Mouse (Mus musculus) gastrocnemius, adult 2 months (tissue): Measurements from ENCODE around the gene Ciao2a. TPM values are rescaled to one million over a fixed set of nuclear protein-coding genes. Genes with fewer than 3 reads are reported as not detected.
A peak's percentile ranks its signal among the peaks of the same experiment; 100 is the strongest.

ENCODE experiments used
- DNase-seq: peaks from one replicate; pipeline ENCODE4 v3.0.0; 2022
- H3K27ac ChIP-seq: fragments of 200-600 bp; 2 replicates; pipeline ENCODE4 v1.8.1; 2022; ENCODE audit warnings: mild to moderate bottlenecking
- H3K4me3 ChIP-seq: fragments of 200-600 bp; 2 replicates; pipeline ENCODE4 v1.8.1; 2022; ENCODE audit warnings: mild to moderate bottlenecking, moderate library complexity
- CTCF ChIP-seq: fragments of 200-600 bp; IDR thresholded peaks from 2 replicates; pipeline ENCODE4 v1.8.1; 2022; ENCODE audit warnings: antibody characterized with exemption, mild to moderate bottlenecking, moderate library complexity
- intact Hi-C: fragments of 180-260 bp; cut with DNase I; formaldehyde crosslinking; loops from one replicate; pipeline ENCODE4 v1.15.1; 2025
- total RNA-seq, 2 experiments: library from RNA; stranded (reverse); gene quantifications; 2 replicates each; pipeline ENCODE4 v1.2.3; 2021

Ciao2a gene
- total RNA-seq, 2 experiments from 2014 or later = 43.7 to 52.9 TPM

DNA sequence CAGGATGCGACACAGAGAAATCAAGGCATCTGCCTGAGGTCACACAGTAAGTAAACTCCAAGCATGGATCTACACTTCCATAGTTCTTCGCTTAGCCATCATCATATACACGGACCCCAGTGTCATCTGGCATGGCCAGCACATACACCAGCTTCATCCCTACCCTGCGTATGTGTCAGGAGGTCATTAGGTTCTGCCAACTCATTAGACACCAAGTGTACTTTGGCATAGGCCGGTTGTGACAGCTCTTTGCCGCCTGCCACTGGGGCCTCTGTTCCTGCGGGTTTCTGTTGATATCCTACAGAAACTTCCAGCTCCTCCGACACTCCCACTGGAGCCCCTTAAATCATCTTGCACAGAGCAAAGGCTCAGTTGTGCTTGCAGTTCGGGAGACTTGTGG, 27.6 kb downstream of the Ciao2a start:
- no peak for DNase-seq
- Histone ChIP-seq H3K4me3 (no peak overlapping the region), H3K27ac (no peak overlapping the region)
- no peak for TF ChIP-seq CTCF
- intact Hi-C loops = no loop called here

DNA sequence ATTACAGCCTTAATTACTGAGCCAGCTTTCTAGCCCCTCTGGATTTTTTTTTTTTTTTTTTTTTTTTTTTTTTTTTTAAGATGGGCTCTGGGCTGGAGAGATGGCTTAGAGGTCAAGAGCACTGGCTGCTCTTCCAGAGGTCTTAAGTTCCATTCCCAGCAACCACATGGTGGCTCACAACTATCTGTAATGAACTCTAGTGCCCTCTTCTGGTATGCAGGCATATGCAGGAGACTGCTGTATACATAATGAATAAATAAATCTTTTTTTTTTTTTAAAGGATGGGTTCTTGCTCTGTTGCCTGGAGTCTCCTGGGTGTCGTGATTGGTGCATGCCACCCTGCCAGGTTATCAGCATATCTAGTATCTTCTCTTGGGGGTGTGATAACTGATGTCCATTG, 29.1 kb downstream of the Ciao2a start:
- peak; percentile 39 for TF ChIP-seq CTCF
- intact Hi-C loops = no loop called here
- no peak overlapping the region for H3K27ac ChIP-seq

DNA sequence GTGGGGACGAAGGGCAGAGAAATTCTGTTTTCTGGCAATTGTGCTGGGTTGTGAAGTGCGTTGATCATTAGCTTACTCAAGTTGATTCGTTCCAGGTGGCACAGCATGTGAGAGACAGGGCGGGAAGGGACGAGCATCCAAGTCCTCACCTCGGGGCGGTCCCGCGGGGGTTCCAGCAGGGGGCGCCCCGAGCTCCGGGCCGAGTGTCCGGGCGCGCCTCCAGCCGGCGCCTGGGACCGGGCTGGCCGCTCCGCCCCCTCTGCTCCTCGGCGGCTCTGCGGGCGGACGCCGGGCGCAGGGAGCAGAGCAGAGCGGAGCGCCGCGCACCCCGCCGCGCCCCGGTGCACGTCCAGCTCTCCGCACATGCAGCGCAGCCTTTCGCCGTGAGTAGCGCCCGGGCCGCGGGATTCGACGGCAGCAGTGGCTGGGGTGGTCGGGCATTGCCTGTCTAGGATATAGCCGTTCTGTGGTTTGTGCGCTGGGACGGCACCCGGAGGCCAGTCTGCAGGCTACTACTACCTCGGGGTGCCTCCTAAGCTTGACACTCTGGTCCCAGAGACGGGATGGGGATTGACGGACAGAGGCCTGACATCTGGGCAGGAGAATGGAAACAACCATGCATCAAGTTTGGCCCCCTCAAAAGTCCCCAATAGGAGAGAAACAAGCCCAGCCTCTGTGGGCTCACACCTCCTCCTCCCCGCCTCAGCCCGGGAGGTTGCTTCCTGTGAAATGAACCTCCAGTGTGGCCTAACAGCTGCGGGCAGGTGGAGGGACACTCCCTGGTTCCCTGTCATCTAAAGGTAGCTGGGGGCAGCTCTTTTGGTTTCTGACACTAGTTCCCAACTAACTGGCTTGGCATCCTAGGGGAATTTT, 31.8 kb downstream of the Ciao2a start, which contains the start of gene Dapk2:
Gene Dapk2, plus strand, starts transcription at position 266 of the 873 bp plus-strand sequence.
- peak; percentile 96 for DNase-seq
- peak; percentile 89 for TF ChIP-seq CTCF
- intact Hi-C loops = loop anchor here (1.0 to 2.0 kb wide), 2 partner anchors 83 to 123 kb away; no protein-coding TSS in a partner anchor
- Histone ChIP-seq H3K27ac (peak within 1 kb of the TSS; percentile 93), H3K4me3 (peak within 1 kb of the TSS; percentile 87)

More for the DNA sequence above, 29.1 kb downstream of the Ciao2a start:
- H3K4me3 ChIP-seq = no peak overlapping the region
- no peak for DNase-seq

DNA sequence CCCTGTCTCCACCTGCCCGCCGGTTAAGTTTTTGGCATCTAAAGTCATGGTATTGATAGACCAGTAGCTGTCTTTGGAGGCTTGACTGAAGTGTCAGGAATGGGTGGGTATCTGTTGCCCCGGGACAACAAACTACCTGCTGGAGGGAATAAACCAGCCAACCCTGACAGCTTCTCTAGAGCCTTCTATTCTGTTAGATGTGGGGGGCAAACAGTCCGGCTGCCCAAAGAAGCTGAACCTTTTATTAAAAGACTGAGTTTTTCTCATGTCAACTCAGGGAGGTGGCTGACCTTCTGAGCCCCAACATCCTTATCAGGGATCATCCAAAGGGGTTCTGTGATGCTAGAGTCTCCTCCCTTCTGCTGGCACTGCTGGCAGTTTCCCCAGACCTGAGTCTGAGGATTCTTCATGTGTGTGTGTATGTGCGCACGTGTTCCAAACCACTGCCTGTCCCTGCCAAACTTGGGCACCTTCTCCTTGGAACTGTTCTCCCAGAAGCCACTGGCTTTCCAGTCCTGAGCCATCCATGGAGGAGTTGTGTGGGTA, 32.5 kb downstream of the Ciao2a start:
- H3K4me3 ChIP-seq = peak overlapping the region; percentile 87
- DNase-seq = no peak
- H3K27ac ChIP-seq = peak overlapping the region; percentile 93
- TF ChIP-seq CTCF = no peak
- intact Hi-C loops = loop anchor here (1.0 to 2.0 kb wide), 2 partner anchors 82 to 122 kb away; no protein-coding TSS in a partner anchor

DNA sequence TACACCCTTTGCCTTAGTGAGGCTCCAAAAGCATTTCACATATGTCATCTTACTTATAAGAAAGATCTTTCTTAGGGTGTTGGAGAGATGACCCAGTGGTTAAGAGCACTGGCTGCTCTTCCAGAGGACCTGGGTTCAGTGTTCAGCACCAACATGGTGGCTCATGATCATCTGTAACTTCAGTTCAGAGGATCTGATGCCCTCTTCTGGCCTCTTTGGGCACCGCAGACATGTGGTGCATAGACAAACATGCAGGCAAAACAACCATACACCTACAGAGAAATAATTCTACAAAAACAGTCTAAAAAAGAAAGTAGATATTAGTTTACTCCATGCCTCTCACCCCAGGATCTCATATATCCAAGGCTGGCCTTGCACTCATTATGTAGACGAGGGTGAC, 33.7 kb downstream of the Ciao2a start:
- intact Hi-C loops = loop anchor here (5.0 kb wide), 2 partner anchors 37 to 107 kb away; no protein-coding TSS in a partner anchor
- Histone ChIP-seq H3K27ac (no peak overlapping the region), H3K4me3 (no peak overlapping the region)
- DNase-seq = no peak
- TF ChIP-seq CTCF = peak; percentile 16; the same call in 1 of the 2 replicates

DNA sequence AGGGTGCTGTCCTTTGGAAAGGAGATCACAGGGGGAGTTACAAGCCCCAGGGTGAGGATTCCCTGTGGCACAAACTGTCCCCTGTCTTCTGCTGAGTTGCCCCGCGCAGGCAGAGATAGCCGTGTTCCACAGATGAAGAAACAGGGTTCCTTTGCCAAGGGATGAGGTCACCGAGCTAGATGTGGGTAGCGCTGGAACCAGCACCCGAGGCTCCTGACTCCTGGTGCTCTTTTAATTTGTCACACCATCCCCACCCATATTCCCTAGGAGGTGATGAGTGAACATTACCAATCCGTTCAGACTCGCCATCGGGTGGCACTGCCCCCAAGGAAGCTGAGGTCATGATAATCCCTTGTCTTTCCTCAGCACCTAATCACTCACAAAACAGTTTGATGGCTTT, 36.6 kb downstream of the Ciao2a start:
- peak; percentile 43 for TF ChIP-seq CTCF
- DNase-seq = peak; percentile 86
- intact Hi-C loops = loop anchor here (2.0 to 5.0 kb wide), 3 partner anchors 34 to 104 kb away; no protein-coding TSS in a partner anchor
- Histone ChIP-seq H3K4me3 (no peak overlapping the region), H3K27ac (peak overlapping the region; percentile 83)

DNA sequence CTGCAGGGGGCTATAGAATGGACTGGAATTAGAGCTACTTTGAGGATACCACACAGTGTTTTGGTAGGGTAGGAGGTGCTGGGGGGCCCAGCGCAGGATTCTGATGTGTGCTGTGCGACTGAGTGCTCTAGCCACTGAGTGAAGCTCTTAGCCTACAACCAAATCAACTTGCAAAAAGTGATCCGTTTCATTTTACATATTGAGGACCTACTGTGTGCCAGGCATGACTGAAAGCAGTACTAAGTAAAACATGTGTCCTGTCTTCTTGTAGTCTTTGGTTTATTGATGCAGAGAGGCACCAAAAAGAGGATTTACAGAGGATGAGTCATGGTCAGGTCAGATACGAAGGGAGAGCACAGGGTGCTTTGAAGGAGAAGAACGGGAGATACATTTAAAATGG, 40.8 kb downstream of the Ciao2a start:
- no peak overlapping the region for H3K27ac ChIP-seq
- no peak for DNase-seq
- no peak for TF ChIP-seq CTCF
- intact Hi-C loops = no loop called here
- no peak overlapping the region for H3K4me3 ChIP-seq

DNA sequence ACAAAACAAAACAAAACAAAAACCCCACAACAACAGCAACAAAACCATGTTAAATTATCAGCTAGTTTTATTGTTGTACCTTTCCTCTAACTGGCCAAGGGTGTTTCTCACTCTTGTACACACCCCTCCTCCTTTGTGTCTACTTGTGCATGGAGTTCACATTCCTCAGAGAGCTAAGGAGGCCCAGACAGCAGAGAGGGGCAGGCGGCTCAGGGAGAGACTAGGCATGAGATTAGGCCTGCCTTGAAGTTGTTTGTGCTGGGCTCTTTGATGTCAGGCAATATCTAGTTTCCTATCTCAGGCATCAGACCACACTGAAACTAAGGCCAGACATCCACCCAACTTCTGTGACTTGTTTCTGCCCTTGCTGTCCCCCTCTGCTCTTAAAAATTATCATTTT, 41.8 kb downstream of the Ciao2a start:
- intact Hi-C loops = no loop called here
- Histone ChIP-seq H3K4me3 (no peak overlapping the region), H3K27ac (no peak overlapping the region)
- no peak for DNase-seq
- TF ChIP-seq CTCF = no peak

DNA sequence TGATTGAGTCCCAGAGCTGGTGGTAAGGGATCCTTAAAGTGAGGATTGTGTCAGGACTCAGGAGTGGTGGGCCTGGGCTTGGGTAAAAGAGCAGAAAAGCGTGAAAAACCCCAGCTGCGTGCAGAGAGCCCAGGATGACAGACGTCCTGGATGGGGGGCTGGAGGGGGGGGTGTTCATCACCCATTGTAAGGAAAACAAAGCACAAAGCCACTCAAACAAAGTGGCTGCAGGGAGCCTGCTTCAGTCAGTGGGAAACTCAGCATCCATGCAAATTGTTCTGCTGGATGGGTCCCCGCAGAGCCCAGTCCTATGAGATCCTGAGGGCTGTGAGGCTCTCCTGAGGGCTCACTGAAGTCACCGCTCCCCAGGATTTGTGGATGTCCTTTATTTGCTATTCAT, 44.1 kb downstream of the Ciao2a start:
- Histone ChIP-seq H3K27ac (no peak overlapping the region), H3K4me3 (no peak overlapping the region)
- no peak for TF ChIP-seq CTCF
- intact Hi-C loops = no loop called here
- no peak for DNase-seq

DNA sequence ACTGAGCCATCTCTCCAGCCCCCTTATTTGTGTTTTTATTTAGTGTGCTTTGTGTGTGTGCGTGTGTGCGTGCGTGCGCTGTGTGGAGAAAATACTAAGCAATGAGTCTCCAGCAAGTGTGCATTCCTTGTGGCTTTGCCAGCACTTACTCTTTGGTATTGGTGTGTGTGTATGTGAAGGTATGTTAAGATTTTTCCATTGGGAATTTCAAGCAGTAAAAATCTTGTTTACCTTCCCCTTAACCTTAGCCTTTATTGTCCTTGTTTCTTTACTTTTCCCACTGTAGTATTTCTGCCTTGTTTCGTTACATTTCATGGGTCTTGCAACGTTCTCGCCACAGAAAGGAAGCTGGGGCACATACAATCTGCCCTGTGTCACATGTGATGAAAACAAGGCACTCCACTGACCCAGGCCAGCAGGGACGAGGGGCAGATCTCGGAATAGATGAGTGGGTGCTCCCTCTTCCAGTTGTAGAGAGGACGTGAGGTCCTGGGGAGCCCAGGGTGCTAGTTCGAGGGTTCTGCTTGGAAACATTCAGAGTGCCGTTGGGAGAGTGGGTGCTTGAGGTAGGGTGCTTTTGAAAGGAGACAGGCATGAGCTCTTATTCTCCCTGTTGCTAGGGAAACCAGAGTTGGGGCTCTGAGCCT, 45.0 kb downstream of the Ciao2a start:
- TF ChIP-seq CTCF = no peak
- no peak overlapping the region for H3K27ac ChIP-seq
- intact Hi-C loops = no loop called here
- no peak for DNase-seq
- no peak overlapping the region for H3K4me3 ChIP-seq

DNA sequence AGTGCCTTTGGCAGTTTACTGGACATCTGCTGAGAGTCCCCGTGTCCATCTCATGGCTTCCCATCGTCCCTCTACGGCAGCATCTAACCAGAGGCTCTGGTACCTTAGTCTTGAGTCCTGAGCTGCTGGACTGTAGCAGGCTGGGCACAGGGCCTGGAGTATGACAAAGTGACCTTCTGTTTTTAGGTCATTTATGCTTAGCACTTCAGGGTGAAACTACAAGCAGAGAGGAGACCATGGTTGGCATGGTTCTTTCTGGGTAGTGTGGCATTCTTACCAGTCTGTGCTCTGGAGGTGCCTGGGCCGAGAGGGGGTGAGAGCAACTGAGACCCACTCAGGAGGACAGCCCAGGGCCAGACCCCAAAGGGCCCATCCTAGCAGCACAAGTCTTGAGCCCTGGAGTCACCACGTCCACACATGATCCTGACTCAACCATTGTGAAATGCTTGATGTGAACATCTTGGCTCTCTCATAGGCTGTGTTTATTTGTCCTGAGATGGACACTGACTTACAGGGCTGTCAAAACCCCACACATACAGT, 47.0 kb downstream of the Ciao2a start:
- intact Hi-C loops = no loop called here
- Histone ChIP-seq H3K27ac (no peak overlapping the region), H3K4me3 (no peak overlapping the region)
- TF ChIP-seq CTCF = no peak
- DNase-seq = no peak

DNA sequence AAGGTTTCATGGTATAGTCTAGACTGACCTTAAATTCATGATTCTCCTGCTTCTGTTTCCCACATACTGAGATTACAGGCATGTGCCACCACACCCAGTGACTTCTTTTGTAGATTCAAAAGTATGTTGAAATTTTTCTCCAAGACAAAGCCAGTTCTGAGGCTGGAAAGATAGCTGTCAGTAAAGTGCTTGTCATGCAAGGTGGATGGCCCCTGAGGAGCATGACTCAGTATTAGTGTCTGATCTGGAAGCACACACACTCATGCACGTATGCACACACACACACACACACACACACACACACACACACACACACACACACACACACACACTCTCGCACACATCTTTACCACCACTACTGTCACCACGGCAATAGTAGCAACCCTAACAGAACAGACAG, 48.6 kb downstream of the Ciao2a start:
- no peak for DNase-seq
- intact Hi-C loops = no loop called here
- H3K27ac ChIP-seq = no peak overlapping the region
- TF ChIP-seq CTCF = no peak
- no peak overlapping the region for H3K4me3 ChIP-seq
